Mouse (Mus musculus): ENCODE measurements around the gene Lpp.

The Lpp gene

GRCm38 (mm10) chr16:24794665-24795064 is 401.4 kb downstream of the Lpp start:
- no peak for DNase-seq (ENCODE audit: low read depth, low spot score)

DNA sequence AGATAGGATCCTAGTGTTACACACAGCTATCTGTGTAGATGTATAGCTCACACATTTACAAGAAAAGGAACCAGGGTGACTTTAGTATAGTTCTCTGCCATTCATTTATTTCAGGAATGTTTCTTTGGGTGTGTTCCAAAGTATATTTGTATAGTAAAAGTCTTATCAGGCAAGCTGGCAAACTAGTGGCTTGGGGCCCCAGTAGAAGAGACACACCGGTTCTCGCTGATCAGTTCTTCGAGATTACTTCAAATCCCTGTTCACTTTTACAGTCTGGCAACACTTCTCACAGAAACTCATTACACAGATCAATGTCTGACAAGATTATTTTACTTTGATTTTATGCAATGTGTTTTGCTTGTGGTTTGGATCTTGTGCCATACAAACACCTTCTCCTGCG is 408.0 kb downstream of the Lpp start:
- DNase-seq (ENCODE audit: low read depth, low spot score) = no peak

DNA sequence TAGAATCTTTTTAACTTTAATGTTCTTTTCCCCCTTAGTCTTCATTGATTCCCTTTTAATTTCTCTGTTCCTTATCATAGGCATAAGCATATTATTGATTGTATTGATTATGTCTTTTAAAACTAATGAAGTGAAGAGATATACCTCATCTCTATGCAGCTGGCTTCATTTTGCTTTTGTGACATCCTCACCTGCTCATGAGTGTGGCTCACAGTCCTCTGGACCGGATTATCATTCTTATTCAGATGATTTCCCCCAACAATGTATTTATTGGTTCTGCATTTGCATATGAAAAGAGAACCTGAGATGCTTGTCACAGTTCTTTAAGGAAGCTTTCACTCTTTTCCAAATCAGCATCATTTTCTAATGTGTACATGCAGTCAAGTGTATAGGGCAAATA is 408.5 kb downstream of the Lpp start:
- DNase-seq (ENCODE audit: low read depth, low spot score) = peak; percentile 23

GRCm38 (mm10) chr16:24806093-24806492 is 412.8 kb downstream of the Lpp start:
- DNase-seq (ENCODE audit: low read depth, low spot score) = no peak

GRCm38 (mm10) chr16:24807565-24807964 is 414.3 kb downstream of the Lpp start:
- no peak for DNase-seq (ENCODE audit: low read depth, low spot score)

GRCm38 (mm10) chr16:24809811-24810210 is 416.5 kb downstream of the Lpp start:
- no peak for DNase-seq (ENCODE audit: low read depth, low spot score)

GRCm38 (mm10) chr16:24816621-24817020 is 423.3 kb downstream of the Lpp start:
- no peak for DNase-seq (ENCODE audit: low read depth, low spot score)

GRCm38 (mm10) chr16:24817381-24817780 is 424.1 kb downstream of the Lpp start:
- DNase-seq (ENCODE audit: low read depth, low spot score) = no peak

GRCm38 (mm10) chr16:24819127-24819526 is 425.8 kb downstream of the Lpp start:
- DNase-seq (ENCODE audit: low read depth, low spot score) = peak; percentile 69

- peak; percentile 18 for DNase-seq (ENCODE audit: low read depth, low spot score)
Measured at GRCm38 (mm10) chr16:24822182-24822875, 429.0 kb downstream of the Lpp start.

DNA sequence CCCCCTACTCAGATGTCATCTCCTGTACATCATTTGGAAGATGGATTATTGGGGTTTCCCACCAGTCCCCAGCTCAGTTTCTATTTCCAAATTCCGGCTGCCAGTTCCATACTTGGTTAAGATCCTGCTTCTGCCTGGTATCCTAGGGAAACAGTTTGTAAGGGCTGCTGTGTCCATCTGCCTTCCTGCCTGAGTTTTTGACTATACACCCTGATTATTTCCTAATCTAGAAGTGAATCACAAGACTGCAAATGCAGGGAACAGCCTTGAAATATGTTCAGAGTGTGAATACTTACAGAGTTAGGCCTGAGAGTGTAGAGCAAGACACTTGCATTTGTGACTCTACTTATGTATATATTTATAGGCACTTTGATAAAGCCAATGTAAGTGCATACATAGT is 429.6 kb downstream of the Lpp start:
- DNase-seq (ENCODE audit: low read depth, low spot score) = no peak

DNA sequence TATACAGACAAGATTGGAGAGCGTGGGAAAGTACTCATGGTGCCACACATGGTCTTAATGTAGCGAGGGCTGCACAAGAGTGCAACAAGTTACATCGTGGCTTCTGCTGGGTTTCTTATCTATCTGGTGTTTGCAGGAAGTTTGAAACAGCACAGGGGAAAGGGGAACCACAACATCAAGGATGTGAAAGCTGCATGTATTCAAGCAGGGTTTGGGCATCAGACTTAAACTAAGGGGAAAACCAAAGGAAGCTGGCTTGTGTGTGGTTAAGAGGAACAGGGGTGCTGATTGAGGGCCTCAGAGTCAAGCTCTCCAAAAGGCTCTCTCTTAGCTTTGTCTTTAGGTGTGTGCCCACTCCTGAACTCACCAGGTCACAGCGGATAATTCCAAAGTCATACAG is 433.1 kb downstream of the Lpp start:
- no peak for DNase-seq (ENCODE audit: low read depth, low spot score)

GRCm38 (mm10) chr16:24828207-24828803 is 435.0 kb downstream of the Lpp start:
- DNase-seq (ENCODE audit: low read depth, low spot score) = no peak

DNA sequence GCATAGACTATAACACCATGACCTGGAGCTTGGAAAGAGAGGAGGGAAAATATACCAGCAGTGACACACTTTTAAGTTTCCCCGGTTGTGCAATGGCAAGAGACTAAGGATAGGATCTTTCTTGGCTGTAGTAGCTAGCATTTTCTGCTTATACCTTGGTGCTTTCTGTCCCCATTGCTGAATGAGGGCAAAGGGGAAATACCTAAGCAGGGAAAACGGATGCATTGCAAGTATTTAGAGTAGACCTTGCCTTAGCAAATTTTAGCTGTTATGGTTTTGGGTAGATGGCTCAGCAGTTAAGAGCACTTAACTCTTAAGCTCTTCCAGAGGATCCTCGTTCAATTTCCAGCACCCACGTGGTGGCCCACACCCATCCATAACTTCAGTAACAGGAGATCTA is 436.6 kb downstream of the Lpp start:
- no peak for DNase-seq (ENCODE audit: low read depth, low spot score)

DNA sequence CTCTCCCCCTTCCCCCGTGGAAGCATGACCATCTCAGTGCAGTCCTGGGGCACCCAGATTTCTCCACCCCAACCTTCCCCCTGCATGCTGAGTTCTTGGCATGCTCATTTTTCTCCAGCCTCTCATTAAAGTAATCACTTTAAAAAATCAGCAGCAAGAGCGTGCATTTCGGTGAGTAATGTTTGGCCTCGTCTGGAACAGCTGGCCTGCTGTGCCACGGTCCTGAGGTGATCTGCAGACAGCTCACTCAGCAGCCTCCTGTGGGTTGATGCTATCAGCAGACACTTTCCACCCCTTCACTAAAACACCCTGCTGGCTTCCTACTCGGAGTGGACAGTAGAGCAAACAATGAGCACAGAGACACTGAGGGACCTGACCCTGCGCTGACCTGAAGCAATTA is 437.6 kb downstream of the Lpp start:
- no peak for DNase-seq (ENCODE audit: low read depth, low spot score)

- no peak for DNase-seq (ENCODE audit: low read depth, low spot score)
Measured at GRCm38 (mm10) chr16:24833221-24833620, 439.9 kb downstream of the Lpp start.

DNA sequence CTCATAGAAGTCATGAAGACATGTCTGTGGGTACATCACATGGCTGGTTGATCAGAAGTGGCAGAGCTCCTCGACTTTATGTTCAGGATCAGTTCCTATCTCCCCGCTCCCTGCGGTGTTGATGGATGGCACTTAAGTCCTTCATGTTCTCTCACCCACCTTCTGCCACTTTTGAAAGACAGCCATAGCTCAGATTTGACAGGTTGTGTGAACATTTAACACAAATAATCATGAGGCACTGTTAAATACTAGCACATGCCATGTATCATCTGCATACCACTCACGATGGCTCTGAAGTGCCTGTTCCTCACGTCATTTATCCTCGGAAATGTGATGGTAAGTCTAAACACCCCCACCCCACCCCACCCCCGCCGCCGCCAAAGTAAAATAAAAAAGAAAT is 441.2 kb downstream of the Lpp start:
- no peak for DNase-seq (ENCODE audit: low read depth, low spot score)

DNA sequence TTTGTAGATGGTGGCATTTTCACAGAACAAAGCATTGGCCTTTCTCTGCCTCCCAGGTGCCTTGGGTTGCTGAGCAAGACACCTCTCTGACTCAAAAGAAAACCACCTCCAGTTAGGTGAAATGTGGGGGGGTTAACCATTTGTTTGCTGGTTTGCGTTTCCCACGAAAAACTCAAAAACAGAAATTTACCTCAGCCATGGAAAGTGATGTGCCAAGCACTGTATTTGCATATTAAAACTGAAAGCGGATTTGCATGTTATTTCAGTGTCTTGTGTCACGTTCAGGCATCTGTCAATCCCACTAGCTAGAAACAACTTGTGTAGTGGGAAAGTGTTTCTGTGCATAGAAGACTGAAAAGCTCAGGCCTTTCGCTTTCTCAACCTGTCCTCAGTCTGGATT is 443.2 kb downstream of the Lpp start:
- no peak for DNase-seq (ENCODE audit: low read depth, low spot score)

DNA sequence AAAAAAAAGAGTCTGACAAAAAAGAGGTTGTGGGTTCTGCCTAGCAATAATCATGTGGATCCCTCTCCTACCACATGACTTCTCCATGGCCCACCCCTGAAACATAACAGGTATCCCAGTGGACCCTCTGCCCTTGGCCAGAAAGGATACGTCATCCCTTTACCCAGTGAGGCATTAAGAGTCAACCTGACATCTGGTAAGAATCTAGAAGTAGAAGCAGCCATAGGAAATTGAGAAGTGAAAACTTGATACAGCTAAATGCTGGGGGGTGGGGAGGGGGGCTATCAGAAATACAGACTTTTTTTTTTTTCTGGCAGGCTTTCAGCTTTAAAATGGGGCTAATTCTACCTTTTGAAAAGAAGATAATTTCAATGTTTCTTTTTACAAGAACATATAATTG is 445.7 kb downstream of the Lpp start:
- no peak for DNase-seq (ENCODE audit: low read depth, low spot score)

DNA sequence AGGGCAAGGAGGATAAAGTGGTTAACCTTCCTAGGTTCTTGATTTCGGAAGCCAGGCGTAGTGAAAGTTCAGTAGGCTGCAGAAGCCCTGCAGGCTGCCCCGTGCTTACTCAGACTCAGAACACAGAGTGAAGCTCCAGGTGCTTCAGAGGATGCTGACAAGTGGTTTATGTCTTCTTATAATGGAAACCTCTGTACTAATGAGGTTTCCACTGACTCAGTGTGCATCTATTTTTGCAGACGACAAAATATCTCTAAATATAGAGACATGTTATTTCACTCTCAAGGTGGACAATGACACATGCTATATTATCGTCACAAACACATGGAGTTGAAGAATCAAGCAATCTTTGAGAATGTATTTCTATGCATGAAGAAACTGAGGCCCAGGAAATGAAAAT is 446.8 kb downstream of the Lpp start:
- DNase-seq (ENCODE audit: low read depth, low spot score) = no peak

- no peak for DNase-seq (ENCODE audit: low read depth, low spot score)
Measured at GRCm38 (mm10) chr16:24846141-24846540, 452.8 kb downstream of the Lpp start.

- DNase-seq (ENCODE audit: low read depth, low spot score) = no peak
Measured at GRCm38 (mm10) chr16:24859509-24860140, 466.3 kb downstream of the Lpp start.

DNA sequence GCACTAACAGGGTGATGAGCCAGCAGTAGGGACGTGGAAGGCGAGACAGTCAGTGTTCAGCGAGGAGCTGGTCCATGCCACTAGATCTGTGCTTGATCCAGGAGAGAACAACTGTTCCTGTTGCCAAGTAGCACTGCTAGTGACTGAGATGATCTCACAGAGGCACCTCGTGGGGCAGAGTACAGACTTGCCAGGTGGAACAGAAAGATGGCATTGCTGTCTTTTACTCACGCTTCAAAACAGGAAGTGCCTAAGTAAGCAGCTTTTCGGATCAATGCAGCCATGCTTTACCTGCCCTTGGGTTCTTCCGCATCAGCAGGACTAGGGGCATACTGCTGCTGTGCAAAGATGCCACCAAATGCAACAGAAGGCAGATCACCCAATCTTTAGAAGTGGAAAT is 467.1 kb downstream of the Lpp start:
- no peak for DNase-seq (ENCODE audit: low read depth, low spot score)

Data from ZHBTc4 (cell line).